Mouse (Mus musculus): ENCODE measurements around the gene Eif5a2. TPM values are rescaled to one million over a fixed set of nuclear protein-coding genes. Genes with fewer than 3 reads are reported as not detected.
"Not testable (repeated sequence)": the region's sequence is repeated elsewhere in the genome, so short reads cannot be mapped to it uniquely, and the experiment has no call there.

Gene Eif5a2
- 10 to 100 TPM; 39.4 to 43.3 TPM for total RNA-seq (2021)
- long read RNA-seq, experiment 1, full-length matches to known transcripts, result 37 of 39 reads
- long read RNA-seq, experiment 1, partial matches to known transcripts, result 0 of 39 reads
- long read RNA-seq, experiment 1, other reads (novel, unspliced or antisense), result 2 of 39 reads
- long read RNA-seq, experiment 2, full-length matches to known transcripts, result 26 of 32 reads
- long read RNA-seq, experiment 2, partial matches to known transcripts, result 0 of 32 reads
- long read RNA-seq, experiment 2, other reads (novel, unspliced or antisense), result 6 of 32 reads

DNA sequence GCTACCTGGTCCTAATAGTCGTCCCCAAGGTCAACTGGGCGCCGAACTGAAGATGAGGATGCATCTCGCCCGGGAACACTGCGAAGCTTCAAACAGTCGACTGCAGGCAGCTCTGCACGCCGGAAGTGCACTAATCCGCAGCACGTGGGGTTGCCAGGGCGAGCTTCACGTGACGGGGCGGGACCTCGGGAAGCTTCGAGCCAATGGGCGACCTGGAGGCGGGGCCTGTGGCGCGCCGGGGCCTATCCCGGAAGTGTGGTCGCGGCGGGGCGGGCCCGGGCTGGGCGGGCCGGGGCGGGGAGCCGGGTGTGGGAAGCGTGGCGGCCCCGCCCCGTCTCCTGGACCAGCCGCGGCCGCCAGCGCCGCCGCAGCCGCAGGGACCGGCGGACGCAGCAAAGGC lies at the start of gene Eif5a2:
TSS of gene Eif5a2 (plus strand) at position 283 of the 400 bp plus-strand sequence.
- DNase-seq (ENCODE audit: low spot score in 2 of 2), result peak; percentile 91 to 94

DNA sequence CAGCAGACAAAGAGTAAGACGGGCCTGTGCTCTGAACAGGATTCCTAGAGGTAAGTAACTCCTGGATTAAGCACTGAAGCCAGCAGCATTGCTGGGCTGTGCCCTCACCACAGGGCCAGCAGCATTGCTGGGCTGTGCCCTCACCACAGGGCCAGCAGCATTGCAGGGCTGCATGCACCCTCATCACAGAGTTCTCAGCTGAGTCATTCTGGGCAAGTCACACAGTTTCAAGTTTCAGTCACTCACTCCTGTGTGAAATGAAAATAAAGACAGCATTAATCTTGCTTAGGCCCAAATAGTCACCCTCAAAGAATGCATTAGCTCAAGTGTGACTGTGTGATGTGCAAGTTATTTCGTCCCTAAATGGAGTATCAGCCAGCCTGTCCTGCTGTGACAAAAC lies 46.4 kb upstream of the Eif5a2 start:
- no peak for DNase-seq (ENCODE audit: low spot score in 2 of 2)

DNA sequence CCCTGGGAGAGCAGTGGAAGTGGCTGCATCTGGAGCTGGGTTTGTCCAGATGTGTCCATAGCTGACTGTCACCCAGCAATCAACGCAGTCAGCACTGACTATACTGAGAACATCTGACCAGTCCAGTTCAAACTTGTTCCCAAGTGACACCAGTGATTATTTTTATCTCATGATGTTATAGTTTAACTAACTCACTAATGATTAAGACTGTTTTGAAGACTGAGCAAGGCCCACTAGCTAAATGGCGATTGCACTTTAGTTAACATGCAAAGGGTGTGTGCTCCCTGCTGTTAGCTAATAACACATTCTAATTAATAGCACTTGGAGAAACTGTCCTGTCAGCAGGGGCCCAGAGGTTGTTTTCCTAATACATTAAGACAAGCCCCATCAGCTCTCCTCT lies 44.1 kb upstream of the Eif5a2 start:
- no peak for DNase-seq (ENCODE audit: low spot score in 2 of 2)

DNA sequence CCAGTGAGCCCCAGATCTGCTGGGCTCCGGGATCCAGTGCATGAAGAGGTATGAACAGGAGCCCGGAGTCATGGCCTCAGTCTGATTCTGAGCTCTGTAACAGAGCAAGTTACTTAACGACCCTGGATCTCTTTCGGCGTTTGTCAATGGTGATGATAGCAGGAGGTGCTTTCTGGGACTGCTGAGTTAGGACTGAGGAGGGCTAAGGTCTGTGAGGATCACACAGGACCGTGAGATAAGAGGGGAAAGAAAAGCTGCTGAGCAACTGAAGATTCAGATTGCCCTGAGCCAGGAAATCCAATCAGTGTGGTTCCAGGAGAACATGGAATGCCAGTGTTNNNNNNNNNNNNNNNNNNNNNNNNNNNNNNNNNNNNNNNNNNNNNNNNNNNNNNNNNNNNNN lies 40.7 kb upstream of the Eif5a2 start:
- no peak for DNase-seq (ENCODE audit: low spot score in 2 of 2)

DNA sequence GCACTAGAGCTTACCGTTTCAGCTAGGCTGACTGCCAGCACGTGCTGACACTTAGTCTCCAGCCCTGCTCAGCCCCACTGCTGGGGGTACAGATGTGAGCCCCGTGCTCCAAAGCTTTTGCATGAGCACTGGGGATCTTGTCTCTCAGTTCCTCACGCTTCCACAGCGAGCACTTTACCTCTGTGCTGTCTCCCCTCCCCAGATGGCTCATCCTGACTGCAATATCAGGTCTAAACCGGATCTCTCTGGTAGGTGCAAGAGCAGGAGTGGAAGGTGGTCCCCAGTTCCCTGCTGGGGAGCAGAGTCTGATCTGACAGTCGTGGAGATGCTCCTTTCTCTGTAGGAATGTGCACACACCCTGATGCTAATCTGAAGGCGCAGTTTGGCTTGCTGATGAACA lies 37.8 kb upstream of the Eif5a2 start:
- no peak for DNase-seq (ENCODE audit: low spot score in 2 of 2)

DNA sequence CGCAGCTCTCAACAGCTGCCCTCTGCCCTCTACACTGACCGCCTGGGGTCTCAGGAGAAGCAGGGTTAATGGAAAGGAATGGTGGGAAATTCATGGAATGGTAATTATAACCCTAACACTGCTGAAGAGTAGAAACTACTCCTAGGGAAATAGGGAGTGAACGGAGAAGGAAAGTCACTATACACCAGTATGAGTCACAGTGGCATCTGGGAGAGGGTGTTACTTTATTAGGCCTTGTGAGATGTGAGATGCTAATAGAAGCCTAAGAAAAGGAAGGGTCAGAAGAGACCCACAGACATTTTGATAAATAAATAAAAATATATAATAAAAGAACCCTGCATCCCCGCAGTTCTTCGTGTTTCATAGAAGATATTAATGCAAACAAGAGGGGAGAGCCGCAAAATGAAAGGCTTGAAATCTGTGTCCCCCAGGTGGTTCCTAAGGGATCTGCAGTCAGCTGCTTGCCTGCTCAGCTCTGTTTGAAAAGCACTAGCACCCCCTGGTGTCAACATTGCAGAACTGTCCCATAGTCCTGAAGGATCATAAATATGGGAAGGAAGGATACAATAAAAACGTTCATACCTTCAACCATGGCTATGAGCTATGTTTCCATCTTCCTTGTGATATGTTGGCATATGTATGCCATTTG lies 35.1 kb upstream of the Eif5a2 start:
- peak; percentile 78 to 83 for DNase-seq (ENCODE audit: low spot score in 2 of 2)

DNA sequence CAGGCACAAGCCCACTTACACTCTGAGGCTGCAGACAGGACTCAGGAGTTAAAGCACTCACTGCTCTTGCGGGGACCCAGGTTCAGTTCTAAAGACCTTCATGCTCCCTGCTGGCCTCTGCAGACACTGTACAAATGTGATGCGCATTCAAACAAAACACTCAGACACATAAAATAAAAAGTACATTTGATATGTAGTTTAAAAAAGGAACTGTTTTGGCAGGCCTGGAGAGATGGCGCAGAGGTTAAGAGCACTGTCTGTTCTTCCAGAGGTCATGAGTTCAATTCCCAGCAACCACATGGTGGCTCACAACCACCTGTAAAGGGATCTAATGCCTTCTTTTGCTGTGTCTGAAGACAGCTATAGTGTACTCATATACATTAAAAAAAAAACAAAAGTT lies 32.9 kb upstream of the Eif5a2 start:
- DNase-seq (ENCODE audit: low spot score in 2 of 2), result no peak

DNA sequence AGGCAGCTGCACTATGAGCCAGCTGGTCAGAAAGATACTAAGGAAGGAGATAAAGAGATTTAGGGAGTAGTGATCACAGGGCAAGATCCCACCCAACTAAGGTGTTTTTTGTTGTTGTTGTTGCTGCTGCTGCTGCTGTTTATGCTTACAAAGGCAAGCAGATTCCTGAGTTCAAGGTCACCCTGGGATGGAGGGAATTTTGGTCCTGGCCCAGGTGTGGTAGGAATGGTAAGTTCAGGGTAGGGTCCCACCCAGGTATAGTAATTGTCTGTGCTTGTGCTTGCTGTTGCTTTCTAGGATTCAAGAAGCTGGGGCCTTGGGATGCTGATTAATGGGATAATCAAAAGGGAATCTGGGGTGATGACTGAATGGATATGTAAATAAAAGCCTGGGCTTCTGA lies 32.1 kb upstream of the Eif5a2 start:
- DNase-seq (ENCODE audit: low spot score in 2 of 2), result no peak

DNA sequence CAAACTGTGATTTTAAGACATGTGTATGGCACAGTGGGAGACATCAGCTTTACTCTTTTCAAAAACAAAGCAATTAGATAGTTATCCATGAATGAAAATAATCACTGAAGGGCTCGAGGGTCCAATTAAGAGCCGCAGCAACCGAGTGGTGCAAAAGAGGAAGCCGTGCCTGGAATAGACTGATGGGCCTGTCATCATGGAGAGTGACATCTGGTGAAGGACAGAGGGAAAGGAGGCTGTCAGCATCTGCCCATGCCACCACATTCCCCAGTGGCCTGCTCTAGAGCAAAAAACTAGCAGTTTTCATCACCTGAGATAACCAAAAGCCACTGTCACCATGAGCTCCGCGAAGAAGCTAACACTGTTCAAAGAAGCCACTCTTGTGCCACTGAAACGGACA lies 25.6 kb upstream of the Eif5a2 start:
- DNase-seq (ENCODE audit: low spot score in 2 of 2), result no peak

DNA sequence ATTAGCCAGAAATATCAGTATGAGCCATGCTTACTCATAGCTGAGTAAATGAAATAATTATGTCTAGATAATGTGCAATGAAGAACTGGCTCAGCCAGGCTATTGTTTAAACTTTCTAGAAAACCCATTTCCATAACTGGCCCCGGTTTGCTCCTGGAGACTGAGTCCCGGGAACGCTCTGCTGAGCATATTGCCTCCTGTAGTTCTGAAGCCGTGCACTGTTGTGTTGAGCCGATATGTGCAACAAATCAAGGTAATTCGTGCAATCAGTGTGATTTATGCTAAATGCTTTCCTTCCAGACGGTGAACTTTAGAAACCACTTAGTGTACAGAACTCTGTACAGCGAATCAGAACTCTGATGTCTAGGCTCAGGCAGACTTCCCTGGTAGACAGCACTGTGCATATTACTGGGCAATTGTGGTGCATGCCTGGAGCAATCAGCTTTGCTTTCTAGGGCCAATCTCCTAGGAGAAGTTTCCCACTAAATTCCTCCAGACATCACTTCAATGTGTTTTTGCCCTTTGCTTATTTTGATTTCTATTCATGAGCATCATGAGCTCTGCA lies 19.8 kb upstream of the Eif5a2 start:
- no peak for DNase-seq (ENCODE audit: low spot score in 2 of 2)

DNA sequence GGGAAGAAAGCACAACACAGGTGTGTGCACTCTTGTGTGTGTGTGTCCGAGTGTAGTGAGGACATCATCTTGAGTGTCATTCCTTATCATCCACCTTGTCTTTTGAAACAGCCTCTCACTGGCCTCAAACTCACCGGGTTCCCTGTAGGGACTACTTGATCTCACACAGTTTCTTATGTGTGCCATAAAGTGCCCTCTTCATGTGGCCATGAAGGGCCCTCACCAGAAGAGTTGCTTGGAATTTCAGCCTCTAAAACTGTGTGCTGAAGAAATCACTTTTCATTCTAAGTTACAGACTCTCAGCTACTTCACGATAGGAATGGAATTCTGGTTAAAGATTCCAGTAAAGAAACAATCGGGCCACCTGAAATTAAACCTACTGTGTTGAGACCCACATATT lies 14.1 kb upstream of the Eif5a2 start:
- no peak for DNase-seq (ENCODE audit: low spot score in 2 of 2)

DNA sequence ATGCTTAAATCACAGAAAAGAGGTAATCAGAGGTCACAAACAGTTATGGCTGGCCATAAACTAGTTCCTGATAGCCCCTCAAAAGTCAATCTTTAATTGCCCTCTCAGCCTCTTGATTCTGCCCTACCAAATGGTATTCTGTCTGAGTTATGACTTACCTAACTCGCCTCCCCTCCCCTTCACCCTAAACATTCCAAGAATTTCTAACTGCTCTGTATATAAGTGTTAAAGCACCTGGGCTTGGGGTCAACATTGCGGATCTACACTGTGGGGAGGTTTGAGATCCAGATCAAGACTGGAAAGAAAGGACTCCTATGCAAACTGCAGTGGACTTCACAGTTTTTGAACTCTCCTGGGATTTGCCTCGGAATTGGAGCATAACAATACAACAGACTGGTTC lies 12.9 kb upstream of the Eif5a2 start:
- no peak for DNase-seq (ENCODE audit: low spot score in 2 of 2)

DNA sequence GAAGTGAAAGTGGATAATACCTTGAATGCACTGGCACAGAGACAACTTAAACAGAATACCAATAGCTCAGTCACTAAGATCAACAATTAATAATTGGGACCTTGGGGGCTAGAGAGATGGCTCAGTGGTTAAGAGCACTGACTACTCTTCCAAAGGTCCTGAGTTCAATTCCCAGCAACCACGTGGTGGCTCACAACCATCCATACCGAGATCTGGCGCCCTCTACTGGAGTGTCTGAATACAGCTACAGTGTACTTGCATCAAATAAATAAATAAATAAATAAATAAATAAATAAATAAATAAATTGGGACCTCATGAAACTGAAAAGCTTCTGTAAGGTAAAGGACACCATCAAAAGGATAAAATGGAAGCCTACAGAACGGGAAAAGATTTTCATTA lies 8.2 kb upstream of the Eif5a2 start:
- not testable (repeated sequence) for DNase-seq (ENCODE audit: low spot score in 2 of 2)

DNA sequence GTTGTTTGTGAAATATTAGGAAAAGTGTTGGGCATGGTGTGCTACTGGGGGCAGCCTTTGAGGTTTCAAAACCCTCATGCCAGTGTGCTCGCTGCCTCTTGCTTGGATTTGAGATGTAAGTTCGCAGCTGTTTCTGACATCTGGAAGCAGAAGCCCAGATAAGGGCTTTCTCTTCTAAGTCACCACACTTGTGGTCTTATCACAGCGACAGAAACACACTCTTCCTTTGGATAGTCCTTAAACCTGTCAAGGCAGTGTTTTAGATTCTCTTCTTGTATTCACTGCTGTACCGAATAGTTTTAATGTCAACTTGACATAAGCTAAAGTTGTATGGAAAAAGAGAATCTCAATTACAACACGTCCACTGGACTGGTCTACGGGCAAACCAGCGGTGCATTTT lies 5.7 kb upstream of the Eif5a2 start:
- no peak for DNase-seq (ENCODE audit: low spot score in 2 of 2)

DNA sequence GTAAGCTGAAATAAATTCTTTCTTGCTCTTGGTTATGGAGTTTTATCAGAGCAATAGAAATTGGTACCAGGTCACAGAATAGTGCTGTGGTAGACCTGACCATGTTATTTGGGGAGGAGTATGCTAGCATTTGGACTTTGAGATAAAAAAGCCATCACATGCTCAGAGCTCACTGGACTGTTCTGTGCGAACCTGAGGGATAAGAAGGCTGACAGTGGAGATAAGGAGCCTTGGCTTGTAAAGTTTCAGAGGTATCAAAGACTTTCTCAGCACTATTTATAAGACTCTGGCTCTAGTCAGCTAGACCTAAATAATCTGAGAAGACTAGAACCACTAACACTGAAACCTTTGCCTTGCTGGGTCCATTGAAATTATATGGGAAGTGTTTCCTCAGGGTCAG lies 5.1 kb upstream of the Eif5a2 start:
- no peak for DNase-seq (ENCODE audit: low spot score in 2 of 2)

DNA sequence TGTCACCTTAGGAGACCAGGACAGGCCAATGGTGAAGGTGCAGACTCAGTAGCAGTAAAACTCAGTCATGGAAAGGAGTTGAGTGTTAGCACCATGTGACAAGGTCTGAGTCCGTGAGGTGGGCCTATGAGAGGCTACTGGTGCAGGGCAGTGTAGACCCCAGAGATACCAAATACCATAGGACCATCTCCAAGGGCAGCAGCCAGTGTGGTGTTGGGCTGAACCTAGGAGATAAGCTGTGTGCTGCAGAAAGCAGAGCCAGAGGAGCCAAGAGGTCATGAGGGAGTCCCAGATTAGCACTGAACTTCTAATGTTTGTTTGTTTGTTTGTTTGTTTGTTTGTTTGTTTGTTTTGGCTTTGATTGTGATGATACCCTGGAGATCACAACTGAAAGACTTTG lies 4.6 kb upstream of the Eif5a2 start:
- DNase-seq (ENCODE audit: low spot score in 2 of 2), result no peak

DNA sequence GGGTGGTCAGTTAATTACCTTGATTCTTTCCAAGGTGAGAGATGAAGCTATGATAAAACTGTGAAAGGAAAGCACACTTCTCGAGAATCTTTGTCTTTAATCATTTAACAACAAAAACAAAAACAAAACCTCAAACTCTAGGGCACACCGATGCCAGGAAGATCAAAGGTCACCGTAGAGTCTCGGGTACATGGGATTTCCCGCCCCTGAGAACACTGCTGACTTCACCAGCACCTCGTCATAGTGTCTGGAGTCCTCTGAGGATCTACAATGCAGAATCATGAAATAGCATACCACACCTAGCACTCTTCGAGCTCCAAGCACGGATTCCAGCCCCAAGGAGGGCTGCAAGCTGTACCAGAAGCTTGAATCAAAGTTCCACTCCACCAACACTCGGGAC lies 565 bp upstream of the Eif5a2 start:
- no peak for DNase-seq (ENCODE audit: low spot score in 2 of 2)

DNA sequence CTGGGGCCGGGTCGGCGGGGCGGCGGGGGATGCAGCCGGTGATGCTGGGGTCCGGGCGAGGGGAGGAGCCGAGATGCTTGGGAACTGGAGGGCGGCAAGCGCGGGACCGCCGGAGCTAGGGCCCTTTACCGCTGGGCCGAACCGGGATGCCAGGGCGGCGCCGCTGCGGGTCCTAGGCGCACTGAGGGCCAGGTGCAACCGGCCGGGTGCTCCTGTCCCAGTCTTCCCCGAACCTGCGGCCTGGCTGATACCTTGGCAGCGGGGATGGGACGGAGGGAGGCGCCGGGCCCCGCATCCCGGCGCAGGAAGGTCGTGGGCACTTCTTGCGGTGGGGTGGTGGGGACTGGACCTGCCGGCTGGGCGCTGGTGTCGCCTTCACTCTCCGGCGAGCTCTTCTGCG lies 346 bp downstream of the Eif5a2 start:
- DNase-seq (ENCODE audit: low spot score in 2 of 2), result no peak

DNA sequence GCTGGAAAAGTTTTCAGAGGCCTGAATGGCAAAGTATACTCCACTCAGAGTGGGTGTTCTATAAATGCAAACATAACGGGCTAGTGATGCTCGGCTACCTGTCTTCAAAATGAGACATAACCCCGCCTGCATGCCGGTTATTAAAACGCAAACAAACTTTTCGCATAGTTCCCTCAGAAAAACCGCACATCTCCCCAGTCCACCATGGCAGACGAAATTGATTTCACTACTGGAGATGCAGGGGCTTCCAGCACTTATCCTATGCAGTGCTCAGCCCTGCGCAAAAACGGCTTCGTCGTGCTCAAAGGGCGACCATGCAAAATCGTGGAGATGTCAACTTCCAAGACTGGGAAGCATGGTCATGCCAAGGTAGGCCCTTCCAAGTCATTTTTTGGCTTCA lies 772 bp downstream of the Eif5a2 start:
- DNase-seq (ENCODE audit: low spot score in 2 of 2), result no peak

DNA sequence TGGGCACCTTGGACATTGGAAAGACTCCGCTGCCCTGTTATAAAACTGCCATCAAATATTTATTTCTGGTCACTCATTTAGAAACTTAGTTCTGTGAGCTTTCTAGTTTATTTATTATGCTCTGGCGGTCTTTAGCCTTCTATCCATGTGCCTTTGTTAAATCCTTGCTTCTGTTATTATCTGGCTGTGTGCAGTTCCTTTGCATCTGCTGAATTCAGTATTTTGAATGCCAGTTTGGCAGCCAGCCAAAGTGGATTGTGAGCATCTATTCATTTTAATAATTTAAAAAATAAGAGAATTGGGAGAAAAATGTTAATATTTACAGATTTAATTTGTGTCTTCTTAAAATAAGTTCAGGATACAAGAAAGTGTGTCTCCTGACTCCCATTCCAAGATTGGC lies 3.1 kb downstream of the Eif5a2 start:
- no peak for DNase-seq (ENCODE audit: low spot score in 2 of 2)

DNA sequence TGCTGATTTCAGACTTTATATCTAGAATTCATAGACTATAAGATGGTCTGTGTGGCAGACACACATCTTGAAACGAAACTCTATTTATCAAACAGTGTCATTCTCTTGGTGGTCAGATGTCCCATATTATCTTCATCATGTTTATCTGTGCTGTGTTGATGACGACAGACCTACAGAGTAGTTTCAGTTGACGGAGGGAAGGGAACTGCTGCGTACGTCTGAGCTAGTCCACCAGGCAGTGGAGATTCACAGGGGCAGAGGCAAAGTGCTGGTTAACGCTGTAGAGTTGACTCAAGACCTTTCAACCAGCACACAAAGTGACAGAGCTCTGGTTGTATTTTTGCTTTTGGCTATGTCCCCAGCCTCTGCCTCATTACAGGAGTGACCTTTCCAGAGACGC lies 13.8 kb downstream of the Eif5a2 start:
- no peak for DNase-seq (ENCODE audit: low spot score in 2 of 2)

DNA sequence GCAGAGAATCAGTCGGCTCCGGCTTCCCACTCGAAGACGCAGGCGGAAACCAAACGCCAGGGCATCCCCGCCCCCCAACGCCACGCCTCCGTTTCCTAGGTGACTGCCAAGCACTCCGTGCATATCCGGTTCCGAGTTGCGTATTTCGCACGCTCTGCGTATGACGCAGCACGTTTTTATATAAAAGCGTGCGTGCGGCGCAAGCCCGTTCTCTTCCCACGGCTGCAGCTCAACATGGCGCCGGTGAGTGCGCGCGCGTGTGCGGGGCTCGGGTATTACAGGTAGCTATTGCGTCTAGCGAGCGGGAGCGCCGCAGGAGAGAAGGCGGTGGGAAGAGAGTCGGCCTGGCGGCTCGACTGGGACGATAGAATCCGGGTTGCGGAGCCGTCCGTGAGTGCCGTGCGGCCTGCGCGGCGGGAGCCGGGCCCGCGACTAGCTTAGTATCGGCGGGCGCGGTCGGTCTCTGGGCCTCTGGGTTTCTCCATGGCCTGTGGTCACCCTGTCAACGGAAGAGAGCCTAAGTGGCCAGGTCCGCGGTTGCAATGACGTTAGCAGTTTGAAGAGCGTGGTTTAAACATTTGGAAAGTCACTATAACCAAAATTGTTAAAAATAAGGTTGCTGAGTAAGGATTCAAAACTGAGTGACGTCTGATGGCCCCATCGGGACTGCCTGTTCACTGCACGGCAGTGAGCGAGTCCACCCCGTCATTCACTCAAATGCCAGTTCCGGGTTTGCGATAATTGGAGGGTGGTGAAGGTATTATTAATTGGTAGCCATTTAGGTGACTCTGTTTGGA lies 24.4 kb downstream of the Eif5a2 start, which contains the start of gene Rpl22l1:
TSS of gene Rpl22l1 (plus strand) at position 136 of the 797 bp plus-strand sequence.
- peak; percentile 98 to 99 for DNase-seq (ENCODE audit: low spot score in 2 of 2)

Measured in left cerebral cortex, adult 18-20 months (tissue).